In the genomic region with DNA sequence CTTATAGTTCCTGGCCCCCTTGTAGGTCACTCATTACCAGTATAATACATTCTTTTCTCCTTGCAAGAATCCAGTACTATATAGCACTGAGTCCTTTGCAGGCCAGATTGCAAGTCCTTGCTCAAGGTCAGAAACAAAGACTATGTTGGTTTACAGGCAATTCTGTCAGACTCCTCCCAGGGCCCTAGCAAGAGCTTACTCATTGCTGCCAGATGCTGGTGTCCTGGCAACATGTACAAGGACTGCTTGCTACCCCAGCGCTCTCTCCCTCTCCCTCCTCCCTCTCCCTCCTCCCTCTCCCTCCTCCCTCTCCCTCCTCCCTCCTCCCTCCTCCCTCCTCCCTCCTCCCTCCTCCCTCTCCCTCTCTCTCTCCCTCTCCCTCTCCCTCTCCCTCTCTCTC, we compare ENCODE assay signal across 23 mouse cellular contexts. TPM values are rescaled to one million over a fixed set of nuclear protein-coding genes. Genes with fewer than 3 reads are reported as not detected.
DNase-seq lines count a peak whose midpoint lies in the region; ATAC-seq lines count a peak whose summit lies in the region.
"Had no signal": no experiment of that assay in that cellular context is flagged by ENCODE, and none has a peak within 500 bp of the region (broad histone marks: within the 10 kb centered on the region; RNA-seq: fewer than 3 reads in every experiment).

No protein-coding gene starts in this region.

- no peak overlapping the region for H3K4me3 ChIP-seq in hindbrain, embryonic 16.5 days (ENCODE audit: low read length)
- H3K4me3 ChIP-seq in hindbrain, embryonic 11.5 days (ENCODE audit: low read depth, low read length), result no peak overlapping the region
- no peak overlapping the region for H3K4me3 ChIP-seq in limb, embryonic 13.5 days
- H3K4me3 ChIP-seq: erythroblast, embryonic 14.5 days; forebrain, embryonic 13.5 days; midbrain, embryonic 13.5 days; myocyte had no signal

- no peak overlapping the region for H3K4me2 ChIP-seq in hindbrain, embryonic 16.5 days (ENCODE audit: low read length)
- no peak overlapping the region for H3K4me2 ChIP-seq in hindbrain, embryonic 11.5 days (replicated peaks; ENCODE audit: low read depth, low read length)
- H3K4me2 ChIP-seq in limb, embryonic 13.5 days (replicated peaks), result no peak overlapping the region
- H3K4me2 ChIP-seq: forebrain, embryonic 13.5 days; midbrain, embryonic 13.5 days had no signal

- H3K27ac ChIP-seq in hindbrain, embryonic 16.5 days (ENCODE audit: low read depth, low read length), result no peak overlapping the region
- no peak overlapping the region for H3K27ac ChIP-seq in hindbrain, embryonic 11.5 days (ENCODE audit: low read depth, low read length)
- no peak overlapping the region for H3K27ac ChIP-seq in limb, embryonic 13.5 days
- H3K27ac ChIP-seq: forebrain, embryonic 13.5 days; hindbrain, postnatal 0 days; midbrain, embryonic 13.5 days had no signal

- H3K9me3 ChIP-seq in hindbrain, embryonic 16.5 days (ENCODE audit: control insufficient read depth, low read length), result no peaks in the 10 kb centered on the region
- H3K9me3 ChIP-seq in hindbrain, embryonic 11.5 days (ENCODE audit: control insufficient read depth, low read length), result no peaks in the 10 kb centered on the region
- no peaks in the 10 kb centered on the region for H3K9me3 ChIP-seq in limb, embryonic 13.5 days
- H3K9me3 ChIP-seq: forebrain, embryonic 13.5 days; midbrain, embryonic 13.5 days had no signal

- ATAC-seq in hindbrain, embryonic 16.5 days, result 0 out of 2 replicates have a peak, but pooled peaks have one; percentile 24
- ATAC-seq in hindbrain, embryonic 11.5 days (ENCODE audit: low FRiP score), result no peak
- peak; percentile 57; the same call in 1 of the 2 replicates for ATAC-seq in limb, embryonic 13.5 days (ENCODE audit: low FRiP score, low read depth)
- no peak for ATAC-seq in megakaryocyte progenitor cell, adult 5-6 weeks (replicated peaks; ENCODE audit: poor library complexity)
- ATAC-seq: forebrain, embryonic 13.5 days; hindbrain, postnatal 0 days; liver, postnatal 0 days; midbrain, embryonic 13.5 days; Patski had no signal

- no peak for DNase-seq in hindbrain, embryonic 11.5 days (ENCODE audit: low spot score)
- DNase-seq in ES-CJ7 (ENCODE audit: low read depth, low spot score), result peak; percentile 8
- DNase-seq in ZHBTc4 (ENCODE audit: low read depth, low spot score), result peak; percentile 28
- no peak for DNase-seq in cerebellum, adult 9-10 months
- DNase-seq: cerebellum, adult 8-10 months; gastrocnemius, postnatal 10 days; heart, adult 18-20 months; heart, postnatal 4 days; kidney, adult 18-20 months; kidney, postnatal 25 days; liver; liver, postnatal 0 days; lung, postnatal 10 days; thymus, adult 2 months had no signal

- H3K4me1 ChIP-seq in hindbrain, embryonic 16.5 days (ENCODE audit: control insufficient read depth, insufficient read depth, low read depth, low read length), result no peaks in the 10 kb centered on the region
- no peaks in the 10 kb centered on the region for H3K4me1 ChIP-seq in hindbrain, embryonic 11.5 days (replicated peaks; ENCODE audit: control insufficient read depth, insufficient read depth, low read length)
- peaks cover 4% of the 10 kb centered on the region; the same call in 1 of the 2 replicates for H3K4me1 ChIP-seq in limb, embryonic 13.5 days
- H3K4me1 ChIP-seq: forebrain, embryonic 13.5 days had no signal

- no peaks in the 10 kb centered on the region for H3K27me3 ChIP-seq in hindbrain, embryonic 16.5 days (replicated peaks; ENCODE audit: control insufficient read depth, insufficient read depth, low read length)
- no peaks in the 10 kb centered on the region for H3K27me3 ChIP-seq in hindbrain, embryonic 11.5 days (ENCODE audit: control insufficient read depth, insufficient read depth, low read length)
- no peaks in the 10 kb centered on the region for H3K27me3 ChIP-seq in limb, embryonic 13.5 days
- H3K27me3 ChIP-seq: forebrain, embryonic 13.5 days; midbrain, embryonic 13.5 days had no signal

- no peaks in the 10 kb centered on the region for H3K36me3 ChIP-seq in hindbrain, embryonic 16.5 days (ENCODE audit: control insufficient read depth, insufficient read depth, low read length)
- no peaks in the 10 kb centered on the region for H3K36me3 ChIP-seq in hindbrain, embryonic 11.5 days (ENCODE audit: control insufficient read depth, insufficient read depth, low read length)
- no peaks in the 10 kb centered on the region for H3K36me3 ChIP-seq in limb, embryonic 13.5 days
- H3K36me3 ChIP-seq: midbrain, embryonic 13.5 days had no signal

- H3K9ac ChIP-seq in hindbrain, embryonic 16.5 days (ENCODE audit: low read depth, low read length), result no peak overlapping the region
- H3K9ac ChIP-seq in hindbrain, embryonic 11.5 days (ENCODE audit: low read depth, low read length), result no peak overlapping the region
- H3K9ac ChIP-seq in limb, embryonic 13.5 days, result no peak overlapping the region
- H3K9ac ChIP-seq: forebrain, embryonic 13.5 days; liver, postnatal 0 days; midbrain, embryonic 13.5 days had no signal

- 40% methylated on average over 1 of the region's 1 CpGs for WGBS in hindbrain, embryonic 16.5 days
- 44% methylated on average over 1 of the region's 1 CpGs for WGBS in hindbrain, embryonic 11.5 days
- 18% methylated on average over 1 of the region's 1 CpGs for WGBS in limb, embryonic 13.5 days

RNA-seq across cellular contexts. Expression of a gene that starts 56.0 kb away (rescaled TPM):
- 8.1 and 9.3 TPM in 2 replicates for polyA plus RNA-seq in hindbrain, embryonic 16.5 days (2015; fragmentation: Nextera tagmentation; extraction: Ambion mirVana)
- polyA plus RNA-seq in hindbrain, embryonic 11.5 days (2014; fragmentation: Nextera tagmentation; extraction: Ambion mirVana), result 8.2 and 9.6 TPM in 2 replicates
- 11.9 TPM in 2 replicates for polyA plus RNA-seq in limb, embryonic 13.5 days (2015; fragmentation: Nextera tagmentation; extraction: Ambion mirVana)
- 5.2 and 6.2 TPM in 2 replicates for total RNA-seq in megakaryocyte progenitor cell, adult 5-6 weeks (2015)
- 7.8 and 8.8 TPM in 2 replicates for total RNA-seq in megakaryocyte progenitor cell, adult 5-6 weeks (2017)

RNA-seq across cellular contexts. Expression of a gene that starts 56.3 kb away (rescaled TPM):
- polyA plus RNA-seq in hindbrain, embryonic 16.5 days (2015; fragmentation: Nextera tagmentation; extraction: Ambion mirVana), result 13.5 and 16.1 TPM in 2 replicates
- polyA plus RNA-seq in hindbrain, embryonic 11.5 days (2014; fragmentation: Nextera tagmentation; extraction: Ambion mirVana), result 25.5 and 30.2 TPM in 2 replicates
- polyA plus RNA-seq in limb, embryonic 13.5 days (2015; fragmentation: Nextera tagmentation; extraction: Ambion mirVana), result 22.1 and 22.9 TPM in 2 replicates
- 27.5 and 32.9 TPM in 2 replicates for total RNA-seq in megakaryocyte progenitor cell, adult 5-6 weeks (2015)
- 7.0 and 7.9 TPM in 2 replicates for total RNA-seq in megakaryocyte progenitor cell, adult 5-6 weeks (2017)

Comparison
In these comparisons a context has a peak if more than half of its experiments do, and no peak if none do; other contexts are left out.
1. ATAC-seq: peak in hindbrain, embryonic 16.5 days (single experiment) and limb, embryonic 13.5 days (single experiment); none in hindbrain, embryonic 11.5 days (single experiment) and megakaryocyte progenitor cell, adult 5-6 weeks (single experiment).
2. DNase-seq: peak in ES-CJ7 (single experiment) and ZHBTc4 (single experiment); none in hindbrain, embryonic 11.5 days (single experiment) and cerebellum, adult 9-10 months (single experiment).